Mouse (Mus musculus) brain, adult 2 months (tissue): Measurements from ENCODE around the gene Mall.

Experiments used
- DNase-seq: peaks from one replicate; pipeline ENCODE4 v3.0.0; 2011; ENCODE audit warnings: low read depth, low spot score

The Mall gene

GRCm38 (mm10) chr2:127730301-127730997 lies 717 bp upstream of the Mall start:
- no peak for DNase-seq

- no peak for DNase-seq
These were observed 876 bp downstream of the Mall start for GRCm38 (mm10) chr2:127728661-127729450.

GRCm38 (mm10) chr2:127728146-127728545 lies 1.6 kb downstream of the Mall start:
- DNase-seq: no peak

- DNase-seq: no peak
These were observed 6.5 kb downstream of the Mall start for GRCm38 (mm10) chr2:127723193-127723592.

- DNase-seq: peak; percentile 96
These were observed 7.4 kb downstream of the Mall start for GRCm38 (mm10) chr2:127722176-127722892.

GRCm38 (mm10) chr2:127718839-127719468 lies 10.8 kb downstream of the Mall start:
- DNase-seq: no peak

- DNase-seq: no peak
These were observed 15.0 kb downstream of the Mall start for GRCm38 (mm10) chr2:127714726-127715125.

GRCm38 (mm10) chr2:127708792-127709191 lies 20.9 kb downstream of the Mall start:
- no peak for DNase-seq

- DNase-seq: no peak
These were observed 21.7 kb downstream of the Mall start for GRCm38 (mm10) chr2:127708060-127708459.

- no peak for DNase-seq
These were observed 24.5 kb downstream of the Mall start for GRCm38 (mm10) chr2:127705267-127705666.

- no peak for DNase-seq
These were observed 40.5 kb downstream of the Mall start for GRCm38 (mm10) chr2:127689239-127689638.

- DNase-seq: peak; percentile 90
These were observed 45.9 kb downstream of the Mall start for GRCm38 (mm10) chr2:127683687-127684331.

- DNase-seq: peak; percentile 56
These were observed 61.8 kb downstream of the Mall start for GRCm38 (mm10) chr2:127667843-127668506.

GRCm38 (mm10) chr2:127667015-127667414 lies 62.7 kb downstream of the Mall start:
- DNase-seq: no peak

GRCm38 (mm10) chr2:127662708-127663107 lies 67.0 kb downstream of the Mall start:
- no peak for DNase-seq

- DNase-seq: peak; percentile 71
These were observed 73.5 kb downstream of the Mall start, which contains the start of gene Mal for GRCm38 (mm10) chr2:127656086-127656720. Mal (minus strand) TSS chr2:127656695.

GRCm38 (mm10) chr2:127655419-127655818 lies 74.3 kb downstream of the Mall start:
- DNase-seq: no peak

GRCm38 (mm10) chr2:127654786-127655185 lies 74.9 kb downstream of the Mall start:
- DNase-seq: no peak
